Mouse (Mus musculus): Measurements from ENCODE around the gene Slc6a5. TPM values are rescaled to one million over a fixed set of nuclear protein-coding genes. Genes with fewer than 3 reads are reported as not detected.

The Slc6a5 gene
- total and polyA plus RNA-seq, 3 experiments = not detected

DNA sequence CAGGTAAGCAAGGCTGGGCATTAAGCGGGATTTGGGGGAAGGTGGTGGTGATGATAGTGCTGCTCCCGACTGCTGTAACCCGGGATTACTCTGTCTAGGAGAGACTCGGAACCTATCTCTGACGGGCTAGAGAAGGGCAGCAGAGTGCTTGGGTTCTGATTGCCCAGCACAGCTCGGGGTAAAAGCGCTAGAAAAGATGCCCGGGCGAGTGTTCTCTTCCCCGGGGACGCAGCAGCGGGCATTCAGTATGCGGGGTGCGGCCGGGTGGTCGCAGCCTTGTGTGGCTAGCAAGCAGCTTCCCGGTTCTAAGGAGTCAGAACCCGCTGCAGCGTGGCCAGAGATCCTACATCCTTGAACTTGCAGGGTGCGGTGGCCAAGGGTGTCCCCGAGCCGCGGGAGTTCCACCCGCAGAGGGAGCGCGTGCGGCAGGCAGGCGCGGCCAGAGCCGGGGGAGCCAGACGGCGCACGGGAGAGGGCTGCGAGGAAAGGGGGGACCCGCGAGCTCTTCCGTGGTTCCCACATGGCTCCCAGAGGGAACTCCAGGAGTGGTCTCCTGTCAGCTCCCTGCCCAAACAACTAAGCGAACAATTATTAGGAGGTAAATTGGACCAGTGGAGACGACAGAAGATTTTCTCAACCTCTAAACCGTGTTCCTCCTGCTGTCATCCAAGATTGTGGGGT lies 65.6 kb downstream of the Slc6a5 start:
- no peaks in the 10 kb centered on the region for H3K9me3 ChIP-seq (replicated peaks; ENCODE audit: insufficient read depth, low read length)
- no peaks in the 10 kb centered on the region for H3K79me2 ChIP-seq (ENCODE audit: control insufficient read depth, insufficient read depth, low read length, poor library complexity)
- H3K9ac ChIP-seq (ENCODE audit: control insufficient read depth, low read depth, low read length, poor library complexity, severe bottlenecking) = no peak overlapping the region
- no peak overlapping the region for H3K27ac ChIP-seq (ENCODE audit: control insufficient read depth, low read depth, low read length)
- no peaks in the 10 kb centered on the region for H3K36me3 ChIP-seq (ENCODE audit: control insufficient read depth in 1 of 2, insufficient read depth in 2 of 2, low read length in 2 of 2)
- DNase-seq (ENCODE audit: low read depth, low spot score) = no peak
- no peak overlapping the region for H3K4me3 ChIP-seq (ENCODE audit: control insufficient read depth in 1 of 2, insufficient read depth in 1 of 2, low read depth in 2 of 2, low read length in 2 of 2)
- TF ChIP-seq CHD2 (IDR thresholded peaks at IDR 0.05; ENCODE audit: low read length) = no peak
- TF ChIP-seq POLR2A (IDR thresholded peaks at IDR 0.05; ENCODE audit: control insufficient read depth in 1 of 2, insufficient read depth in 1 of 2, low read depth in 1 of 2, low read length in 2 of 2, poor library complexity in 1 of 2) = no peak
- TF ChIP-seq MAZ (IDR thresholded peaks at IDR 0.05; ENCODE audit: low read depth, low read length) = no peak
- no peak for TF ChIP-seq NELFE (IDR thresholded peaks at IDR 0.05; ENCODE audit: low read depth, low read length)
- no peak for TF ChIP-seq ZC3H11A (IDR thresholded peaks at IDR 0.05; ENCODE audit: low read depth, low read length)
- TF ChIP-seq BHLHE40 (IDR thresholded peaks at IDR 0.05; ENCODE audit: borderline replicate concordance, low read depth, low read length) = no peak
- TF ChIP-seq MAX (IDR thresholded peaks at IDR 0.05; ENCODE audit: low read length) = no peak
- no peaks in the 10 kb centered on the region for H3K4me1 ChIP-seq (ENCODE audit: control insufficient read depth in 1 of 2, insufficient read depth in 2 of 2, low read length in 2 of 2)
- no peaks in the 10 kb centered on the region for H3K27me3 ChIP-seq (ENCODE audit: control insufficient read depth in 1 of 2, insufficient read depth in 2 of 2, low read length in 2 of 2)

DNA sequence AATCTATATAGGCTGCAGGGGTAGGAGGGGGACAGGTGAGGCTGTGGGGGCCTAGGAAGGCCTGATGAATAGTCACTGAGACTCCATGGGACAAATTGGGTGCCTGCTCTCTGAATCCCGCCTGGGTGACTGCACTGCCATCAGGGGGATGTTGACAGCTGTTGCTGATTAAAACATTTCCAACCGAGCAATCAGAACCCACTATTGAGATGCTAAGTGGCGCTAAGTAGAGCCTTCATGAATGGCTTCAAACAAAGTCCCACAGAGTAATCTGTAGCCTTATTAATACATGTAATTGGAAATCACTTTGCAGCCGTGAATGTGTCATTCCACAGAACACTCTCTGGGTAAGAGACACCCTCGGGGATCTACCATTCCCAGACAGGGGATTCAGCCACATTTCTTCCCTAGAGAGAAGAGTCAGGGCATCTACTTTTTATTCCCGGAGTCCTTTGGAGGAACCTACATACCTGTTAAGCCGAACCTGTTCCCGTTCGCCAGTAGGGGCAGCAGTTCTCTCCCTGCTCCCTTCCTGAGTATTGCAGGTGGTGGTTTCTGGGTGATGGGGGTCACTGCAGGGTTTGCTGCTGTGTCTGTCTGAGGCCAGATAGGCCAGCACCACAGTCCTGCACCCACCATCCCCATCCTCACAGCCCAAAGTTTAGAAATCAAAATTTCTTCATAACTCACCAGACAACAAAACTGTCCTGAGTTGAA lies 71.7 kb downstream of the Slc6a5 start:
- no peak for DNase-seq (ENCODE audit: low read depth, low spot score)
- no peaks in the 10 kb centered on the region for H3K79me2 ChIP-seq (ENCODE audit: control insufficient read depth, insufficient read depth, low read length, poor library complexity)
- H3K36me3 ChIP-seq (ENCODE audit: control insufficient read depth in 1 of 2, insufficient read depth in 2 of 2, low read length in 2 of 2) = no peaks in the 10 kb centered on the region
- no peaks in the 10 kb centered on the region for H3K9me3 ChIP-seq (replicated peaks; ENCODE audit: insufficient read depth, low read length)
- H3K27me3 ChIP-seq (ENCODE audit: control insufficient read depth in 1 of 2, insufficient read depth in 2 of 2, low read length in 2 of 2) = no peaks in the 10 kb centered on the region
- no peak for TF ChIP-seq CHD2 (IDR thresholded peaks at IDR 0.05; ENCODE audit: low read length)
- no peak for TF ChIP-seq CTCF (IDR thresholded peaks at IDR 0.05 in 2 of 3, conservative IDR thresholded peaks at IDR 0.05 in 1 of 3; ENCODE audit: control insufficient read depth in 1 of 3, insufficient read depth in 1 of 3, low read depth in 2 of 3, low read length in 3 of 3, poor library complexity in 1 of 3, severe bottlenecking in 1 of 3)
- TF ChIP-seq HCFC1 (IDR thresholded peaks at IDR 0.05; ENCODE audit: low read depth, low read length) = no peak
- no peak for TF ChIP-seq NRF1 (IDR thresholded peaks at IDR 0.05; ENCODE audit: insufficient read depth, low read depth, low read length, poor library complexity, severe bottlenecking)
- TF ChIP-seq GATA1 (IDR thresholded peaks at IDR 0.05; ENCODE audit: low read depth, low read length) = no peak
- TF ChIP-seq MYC (IDR thresholded peaks at IDR 0.05; ENCODE audit: low read depth, low read length) = no peak
- TF ChIP-seq MAX (IDR thresholded peaks at IDR 0.05; ENCODE audit: low read length) = no peak
- no peak for TF ChIP-seq GABPA (IDR thresholded peaks at IDR 0.05; ENCODE audit: low read depth, low read length)
- no peak for TF ChIP-seq UBTF (IDR thresholded peaks at IDR 0.05; ENCODE audit: borderline replicate concordance, insufficient read depth, low read depth, low read length)
- no peak for TF ChIP-seq RCOR1 (IDR thresholded peaks at IDR 0.05; ENCODE audit: low read depth, low read length)
- TF ChIP-seq BHLHE40 (IDR thresholded peaks at IDR 0.05; ENCODE audit: borderline replicate concordance, low read depth, low read length) = no peak
- TF ChIP-seq KAT2A (conservative IDR thresholded peaks at IDR 0.05; ENCODE audit: low read depth, low read length) = no peak
- no peak for TF ChIP-seq POLR2A (IDR thresholded peaks at IDR 0.05; ENCODE audit: control insufficient read depth in 1 of 2, insufficient read depth in 1 of 2, low read depth in 1 of 2, low read length in 2 of 2, poor library complexity in 1 of 2)
- no peak for TF ChIP-seq RAD21 (IDR thresholded peaks at IDR 0.05; ENCODE audit: low read depth, low read length)
- TF ChIP-seq TAL1 (IDR thresholded peaks at IDR 0.05; ENCODE audit: low read length) = no peak
- TF ChIP-seq MAZ (IDR thresholded peaks at IDR 0.05; ENCODE audit: low read depth, low read length) = no peak
- TF ChIP-seq EP300 (IDR thresholded peaks at IDR 0.05; ENCODE audit: low read depth in 1 of 2, low read length in 2 of 2) = no peak
- no peak for TF ChIP-seq ZC3H11A (IDR thresholded peaks at IDR 0.05; ENCODE audit: low read depth, low read length)
- no peak for TF ChIP-seq MAFK (IDR thresholded peaks at IDR 0.05; ENCODE audit: borderline replicate concordance, low read depth, low read length)
- no peak for TF ChIP-seq TCF12 (IDR thresholded peaks at IDR 0.05; ENCODE audit: low read depth, low read length)
- no peak overlapping the region for H3K4me3 ChIP-seq (ENCODE audit: control insufficient read depth in 1 of 2, insufficient read depth in 1 of 2, low read depth in 2 of 2, low read length in 2 of 2)
- no peaks in the 10 kb centered on the region for H3K4me1 ChIP-seq (ENCODE audit: control insufficient read depth in 1 of 2, insufficient read depth in 2 of 2, low read length in 2 of 2)
- no peak overlapping the region for H3K9ac ChIP-seq (ENCODE audit: control insufficient read depth, low read depth, low read length, poor library complexity, severe bottlenecking)
- no peak overlapping the region for H3K27ac ChIP-seq (ENCODE audit: control insufficient read depth, low read depth, low read length)

Measured in MEL (cell line).